Mouse (Mus musculus): ENCODE measurements at regions not wholly inside any gene's neighbourhood (a gene's known extent, or its start where the extent isn't known, plus 50 kb on each side); places are given as distances from the start of the nearest gene placed in this dataset.

DNA sequence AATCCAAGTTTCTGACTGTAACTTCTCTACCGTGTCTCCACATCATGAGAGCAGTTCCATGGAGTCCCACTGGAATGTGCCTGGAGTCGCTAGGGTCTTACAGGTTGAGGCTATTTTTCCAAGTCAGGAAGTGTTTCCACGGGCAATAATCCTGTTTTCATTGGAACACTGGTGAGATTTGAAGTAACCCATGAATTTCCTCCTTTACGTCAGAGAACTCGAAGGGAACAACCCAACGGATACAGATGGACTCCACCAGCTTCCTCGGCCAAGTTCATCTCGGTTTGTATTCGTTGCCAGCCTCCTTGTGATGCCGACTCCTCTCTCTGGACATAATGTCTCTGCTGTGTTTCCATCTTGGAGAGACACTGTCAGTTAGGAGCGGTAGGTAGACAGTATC lies 237.4 kb upstream of the Ankrd55 start:
- no peak for DNase-seq (ENCODE audit: low spot score in 2 of 2)
- intact Hi-C loops (cut with DNase I) = no loop called here

DNA sequence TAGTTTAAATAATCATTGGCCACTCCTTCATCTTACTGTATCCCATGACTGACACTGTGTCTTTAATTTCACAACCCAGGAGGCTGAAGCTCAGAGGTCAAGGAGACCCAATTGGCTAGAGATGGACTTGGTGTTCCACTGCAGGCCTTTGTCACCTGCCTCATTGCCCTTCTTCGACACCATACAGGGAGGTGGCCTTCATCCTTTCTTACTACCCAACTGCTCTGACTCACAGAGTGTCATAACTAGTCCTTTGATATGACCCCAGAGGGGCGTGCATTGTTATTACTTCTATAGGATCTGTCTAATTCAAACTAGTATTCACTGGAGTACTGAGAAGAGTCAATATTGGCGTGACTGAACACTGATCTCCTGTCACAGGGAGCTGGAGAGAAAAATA lies 236.2 kb upstream of the Ankrd55 start:
- intact Hi-C loops (cut with DNase I) = no loop called here

DNA sequence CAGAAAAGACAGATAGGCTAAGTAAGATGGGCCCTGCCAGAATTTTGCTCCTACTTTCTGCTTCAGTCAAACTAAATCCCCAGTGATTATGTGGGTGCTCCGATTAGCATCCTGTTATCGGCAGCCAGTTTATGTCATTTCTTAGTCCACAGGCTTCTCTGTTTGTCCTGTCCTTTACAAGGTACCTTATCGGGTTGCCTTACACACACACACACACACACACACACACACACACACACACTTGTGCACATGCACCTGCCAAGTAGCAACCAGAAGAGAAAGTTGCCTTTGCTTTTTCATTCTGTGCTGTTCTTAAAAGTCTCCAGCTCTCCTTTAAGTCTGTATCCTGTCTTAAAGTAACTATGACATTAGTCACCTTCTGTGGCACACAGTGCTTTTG lies 235.8 kb upstream of the Ankrd55 start:
- no peak for DNase-seq (ENCODE audit: low spot score in 2 of 2)
- intact Hi-C loops (cut with DNase I) = no loop called here

More for the DNA sequence above, 236.2 kb upstream of the Ankrd55 start:
- DNase-seq (ENCODE audit: low spot score in 2 of 2) = no peak

DNA sequence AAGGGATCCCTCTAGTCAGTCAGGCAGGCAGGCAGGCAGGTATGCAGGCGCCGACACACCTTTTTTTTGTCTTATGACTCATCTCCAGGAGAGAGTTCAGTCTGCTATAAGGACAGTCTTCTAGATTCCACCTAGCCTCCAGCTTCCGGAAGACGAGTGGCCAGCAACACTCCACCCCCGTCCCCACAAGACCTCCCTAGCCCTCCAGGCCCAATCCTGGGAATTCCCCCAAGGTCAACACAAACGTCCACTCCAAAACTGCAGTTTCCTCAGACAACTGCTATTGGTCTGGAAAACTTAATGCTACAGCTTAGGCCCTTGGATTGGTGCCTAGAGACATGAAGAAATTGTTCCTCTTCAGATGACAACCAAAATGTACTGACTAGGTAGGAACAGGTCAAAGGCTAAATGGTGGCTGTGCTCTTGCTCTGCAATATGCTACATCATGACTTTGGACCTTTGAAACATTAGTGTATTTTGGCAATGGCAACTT lies 233.3 kb upstream of the Ankrd55 start:
- intact Hi-C loops (cut with DNase I) = no loop called here
- no peak for DNase-seq (ENCODE audit: low spot score in 2 of 2)

- DNase-seq (ENCODE audit: low spot score in 2 of 2) = no peak
- intact Hi-C loops (cut with DNase I) = no loop called here
Observed at GRCm38 (mm10) chr13:112058218-112058617, 230.0 kb upstream of the Ankrd55 start.

DNA sequence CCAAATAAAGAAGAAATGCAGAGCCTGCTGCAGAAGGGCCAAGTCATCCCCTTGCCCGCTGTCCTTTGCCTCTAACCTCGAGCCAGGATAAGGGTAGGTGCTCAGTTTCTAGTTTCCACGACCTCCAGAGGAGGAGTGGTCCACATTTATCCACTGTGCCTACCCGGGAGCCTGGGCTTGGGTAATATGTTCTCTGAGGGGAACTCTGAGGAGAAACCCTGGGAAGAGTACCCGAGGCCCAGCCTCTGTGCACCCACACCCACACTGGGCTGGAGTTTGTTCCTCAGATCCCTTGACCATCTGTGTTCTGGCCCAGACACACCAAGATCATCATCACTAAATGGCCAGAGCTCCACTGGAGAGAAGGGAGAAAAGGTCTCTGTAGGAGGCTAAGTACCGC lies 229.5 kb upstream of the Ankrd55 start:
- intact Hi-C loops (cut with DNase I) = no loop called here
- no peak for DNase-seq (ENCODE audit: low spot score in 2 of 2)

DNA sequence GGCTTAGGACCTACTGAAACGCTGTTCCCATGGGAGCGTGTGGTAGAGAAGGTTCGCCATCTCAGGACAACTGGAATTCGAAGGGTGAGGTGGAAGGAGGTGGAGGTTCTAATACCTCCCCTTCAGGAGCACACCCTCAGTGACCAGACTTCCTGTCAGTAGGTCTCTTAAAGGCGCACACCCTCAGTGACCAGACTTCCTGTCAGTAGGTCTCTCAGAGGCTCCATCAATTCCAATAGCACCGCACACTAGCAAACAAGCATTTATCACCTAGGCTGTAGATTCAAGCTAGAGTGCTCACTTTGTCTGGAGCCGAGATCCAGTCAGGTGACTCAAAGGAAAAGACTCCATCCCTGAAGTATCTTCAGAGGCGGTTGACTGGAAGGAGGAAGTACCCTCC lies 226.2 kb upstream of the Ankrd55 start:
- no peak for DNase-seq (ENCODE audit: low spot score in 2 of 2)
- intact Hi-C loops (cut with DNase I) = no loop called here

GRCm38 (mm10) chr13:112063409-112064111 lies 224.7 kb upstream of the Ankrd55 start:
- no peak for DNase-seq (ENCODE audit: low spot score in 2 of 2)
- intact Hi-C loops (cut with DNase I) = no loop called here

- DNase-seq (ENCODE audit: low spot score in 2 of 2) = no peak
- intact Hi-C loops (cut with DNase I) = no loop called here
Observed at GRCm38 (mm10) chr13:112064681-112065080, 223.6 kb upstream of the Ankrd55 start.

- no peak for DNase-seq (ENCODE audit: low spot score in 2 of 2)
- intact Hi-C loops (cut with DNase I) = no loop called here
Observed at GRCm38 (mm10) chr13:112067066-112067847, 221.0 kb upstream of the Ankrd55 start.

DNA sequence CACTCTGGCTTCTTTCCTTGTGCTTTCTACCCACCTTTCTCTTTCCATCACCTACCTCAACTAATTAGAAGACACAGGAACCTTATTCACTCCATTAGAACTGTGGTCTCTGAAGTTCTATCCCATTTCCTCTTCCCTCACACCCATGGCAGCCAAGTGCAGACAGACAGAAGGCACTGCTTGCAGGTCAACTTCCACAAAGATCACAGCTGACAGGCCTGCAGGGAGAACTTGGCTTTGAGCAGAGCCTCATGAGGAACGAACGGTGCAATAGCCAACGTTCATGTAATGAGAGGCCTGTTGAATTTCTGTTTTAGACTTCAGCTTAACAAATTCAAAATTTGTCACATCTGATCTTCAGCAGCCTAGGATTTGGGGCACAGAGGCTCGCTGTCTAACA lies 217.5 kb upstream of the Ankrd55 start:
- no peak for DNase-seq (ENCODE audit: low spot score in 2 of 2)
- intact Hi-C loops (cut with DNase I) = no loop called here

DNA sequence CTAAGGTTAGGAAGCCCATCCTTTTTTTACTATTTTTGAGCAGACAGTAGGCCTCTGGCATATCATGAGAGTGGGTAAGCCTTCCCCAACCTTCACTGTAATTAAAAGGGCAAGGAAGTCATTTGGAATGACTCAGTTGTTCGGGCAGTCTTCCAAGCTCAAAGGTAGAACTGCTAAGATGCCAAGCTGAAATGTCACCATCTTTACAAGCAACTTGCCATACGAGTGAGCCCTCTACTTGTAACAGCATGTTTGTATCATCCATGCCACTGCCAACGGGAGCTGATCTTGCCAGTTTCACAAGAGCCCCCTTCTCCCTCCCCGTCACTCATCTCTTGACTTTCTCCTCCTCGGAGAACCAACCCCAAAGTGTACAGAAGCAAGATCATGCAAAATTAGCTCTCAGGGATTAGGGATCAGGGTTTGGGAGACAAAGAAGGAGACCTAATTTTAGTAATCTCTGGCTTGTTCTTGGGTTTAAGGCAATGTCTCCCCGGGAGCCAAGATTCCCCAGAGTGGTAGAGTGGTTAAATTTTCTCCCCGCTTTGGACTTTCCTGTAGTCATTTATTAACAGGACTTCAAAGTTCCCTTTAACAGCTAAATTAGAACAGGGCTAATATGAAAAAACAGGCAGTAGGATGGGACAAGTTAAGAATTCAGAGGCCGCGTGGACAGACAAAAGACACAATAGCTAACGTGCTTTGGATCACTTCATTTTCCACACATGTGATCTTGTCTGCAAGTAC lies 216.9 kb upstream of the Ankrd55 start:
- intact Hi-C loops (cut with DNase I) = no loop called here
- DNase-seq (ENCODE audit: low spot score in 2 of 2) = no peak

- intact Hi-C loops (cut with DNase I) = no loop called here
- DNase-seq (ENCODE audit: low spot score in 2 of 2) = no peak
Observed at GRCm38 (mm10) chr13:112071956-112072314, 216.3 kb upstream of the Ankrd55 start.

- intact Hi-C loops (cut with DNase I) = no loop called here
- no peak for DNase-seq (ENCODE audit: low spot score in 2 of 2)
Observed at GRCm38 (mm10) chr13:112073519-112074406, 214.5 kb upstream of the Ankrd55 start.

GRCm38 (mm10) chr13:112075847-112076479 lies 212.3 kb upstream of the Ankrd55 start:
- no peak for DNase-seq (ENCODE audit: low spot score in 2 of 2)
- intact Hi-C loops (cut with DNase I) = no loop called here

DNA sequence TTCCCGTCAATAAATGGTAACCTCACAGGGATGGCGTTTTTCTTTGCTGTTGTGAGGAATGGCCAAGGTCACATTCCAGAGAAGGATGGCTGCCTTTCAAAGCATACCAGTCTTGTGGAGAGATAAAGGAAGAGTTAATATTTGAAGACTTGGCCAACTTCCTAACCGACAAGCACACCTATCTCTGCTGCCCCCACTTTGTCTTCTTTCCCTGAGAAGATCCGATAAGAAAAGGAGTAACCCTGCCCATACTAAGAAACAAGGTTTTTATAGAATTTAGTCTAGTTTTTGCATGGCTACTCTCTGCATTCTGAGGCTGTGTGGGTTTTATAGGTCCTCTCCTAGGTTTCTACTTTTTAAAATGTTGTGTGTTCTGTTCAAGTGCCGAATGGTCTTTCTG lies 210.2 kb upstream of the Ankrd55 start:
- DNase-seq (ENCODE audit: low spot score in 2 of 2) = no peak
- intact Hi-C loops (cut with DNase I) = no loop called here

DNA sequence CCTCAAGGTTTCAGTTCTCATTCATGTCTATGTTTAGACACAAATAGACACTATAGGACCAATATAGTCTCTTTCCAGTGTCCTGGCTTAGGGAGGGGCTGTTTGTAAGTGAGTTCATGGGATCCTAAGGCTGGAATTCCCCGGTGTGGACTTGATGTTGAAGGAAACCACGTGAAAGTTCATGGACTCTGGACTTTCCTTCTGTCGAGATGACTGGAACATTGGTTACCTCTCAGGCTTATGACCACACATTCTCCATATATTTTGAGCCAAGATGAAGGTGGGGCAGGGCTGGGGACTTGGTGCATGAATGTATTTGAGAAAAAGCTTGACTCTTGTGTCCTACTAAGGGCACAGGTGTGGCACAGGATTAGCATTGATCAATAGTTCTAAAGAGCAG lies 206.3 kb upstream of the Ankrd55 start:
- intact Hi-C loops (cut with DNase I) = no loop called here
- no peak for DNase-seq (ENCODE audit: low spot score in 2 of 2)

- intact Hi-C loops (cut with DNase I) = no loop called here
- DNase-seq (ENCODE audit: low spot score in 2 of 2) = no peak
Observed at GRCm38 (mm10) chr13:112084484-112085278, 203.6 kb upstream of the Ankrd55 start.

All from left cerebral cortex, postnatal 36 days (tissue).